Mouse (Mus musculus) kidney, postnatal 14 days (tissue): ENCODE results near the gene Grik3.

ENCODE experiments used
- DNase-seq: peaks from one replicate; pipeline ENCODE4 v3.0.0; 2022; ENCODE audit warnings: mixed read lengths

The Grik3 gene

GRCm38 (mm10) chr4:125490661-125491504 is at the start of gene Grik3:
TSS of gene Grik3 (plus strand) at chr4:125490700.
- no peak for DNase-seq

DNA sequence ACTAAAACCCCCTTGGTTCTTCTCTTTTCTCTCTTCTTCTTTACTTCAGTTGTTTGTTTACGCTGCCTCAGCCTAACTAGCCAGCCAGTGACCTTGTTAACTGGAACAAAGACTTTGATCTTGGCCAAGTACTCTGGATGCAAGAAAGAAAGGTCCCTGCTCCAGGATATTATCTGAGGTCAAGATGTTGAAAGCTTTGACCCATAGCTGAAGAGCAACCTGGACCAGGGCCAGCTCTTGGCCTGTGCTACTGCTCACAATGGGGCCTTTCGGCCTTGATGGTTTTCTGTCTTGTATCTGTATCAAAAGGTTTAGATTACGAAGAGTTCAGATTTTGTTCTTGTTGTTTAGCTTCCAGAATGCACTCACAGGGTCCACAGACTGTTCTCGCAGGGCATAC is 48.7 kb upstream of the Grik3 start:
- DNase-seq = peak; percentile 5

DNA sequence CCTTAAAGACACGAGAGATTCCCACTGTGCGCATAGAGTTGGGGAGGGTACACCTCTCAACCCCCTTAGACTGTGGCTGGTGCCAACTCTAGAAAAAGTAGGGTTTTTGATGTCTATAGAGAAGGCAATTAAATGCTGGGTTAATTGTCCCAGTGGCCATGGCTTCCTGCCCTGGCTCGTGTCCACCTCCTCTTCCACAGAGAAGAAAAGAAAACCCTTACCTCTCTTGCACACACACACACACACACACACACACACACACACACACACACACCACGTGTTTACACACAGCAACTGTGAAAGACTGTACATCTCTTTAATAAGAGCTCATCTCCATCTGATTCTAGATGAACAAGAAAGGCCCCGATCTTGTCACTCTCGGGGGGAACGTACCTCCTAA is 46.1 kb upstream of the Grik3 start:
- no peak for DNase-seq

DNA sequence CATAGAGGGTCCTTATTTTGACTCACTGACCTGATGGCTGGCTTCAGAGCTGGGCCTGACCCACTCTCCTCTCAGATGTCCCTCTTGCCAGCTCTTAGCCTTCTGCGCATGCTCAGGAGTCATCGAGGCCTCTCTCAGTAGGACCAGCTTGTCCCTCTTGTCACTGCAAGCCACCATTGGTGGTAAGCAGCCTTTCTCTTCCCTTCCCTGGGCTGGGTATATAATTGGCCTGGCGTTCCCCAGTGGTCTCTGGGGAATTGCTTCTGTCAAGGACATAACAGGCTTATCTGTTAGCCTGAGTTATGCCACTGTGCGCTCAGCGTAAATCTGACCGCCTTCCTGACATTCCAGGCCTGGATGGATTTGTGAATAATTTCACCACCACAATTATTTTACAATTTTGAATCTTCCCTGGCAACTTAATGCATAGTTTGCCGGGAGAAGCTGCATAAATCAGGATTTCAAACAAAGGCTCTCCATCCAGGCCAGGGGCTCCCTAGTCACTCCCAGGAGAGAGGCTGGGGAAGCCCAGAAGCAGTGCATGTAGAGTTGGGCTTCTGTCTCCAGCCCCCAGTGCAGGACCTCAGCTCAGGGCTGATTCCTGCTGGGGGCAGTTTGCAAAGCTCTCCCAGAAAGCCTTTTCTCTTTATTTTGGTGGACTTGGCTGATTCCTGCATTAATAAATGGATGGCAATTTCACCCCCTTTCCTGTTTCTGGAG is 39.7 kb upstream of the Grik3 start:
- no peak for DNase-seq

DNA sequence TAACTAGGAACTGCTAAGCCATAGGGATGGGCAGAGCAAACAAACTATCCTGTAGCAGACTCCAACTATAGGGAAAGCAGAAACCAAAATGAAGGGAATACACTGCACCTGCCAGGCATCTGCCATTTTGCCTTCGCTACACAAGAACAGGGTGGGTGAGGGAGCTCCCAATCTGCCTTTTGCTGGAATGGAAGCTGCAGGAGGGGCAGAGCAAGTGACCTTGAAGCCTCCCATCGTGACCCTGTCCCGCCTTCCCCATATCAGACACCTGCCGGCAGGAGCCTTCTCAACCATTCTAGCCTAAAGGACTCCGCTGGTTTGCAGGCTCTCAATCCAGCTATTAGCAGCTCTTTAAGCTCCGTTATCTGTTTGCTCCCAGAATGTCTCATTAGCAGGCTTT is 38.7 kb upstream of the Grik3 start:
- DNase-seq = no peak

GRCm38 (mm10) chr4:125456506-125456905 is 34.0 kb upstream of the Grik3 start:
- no peak for DNase-seq

DNA sequence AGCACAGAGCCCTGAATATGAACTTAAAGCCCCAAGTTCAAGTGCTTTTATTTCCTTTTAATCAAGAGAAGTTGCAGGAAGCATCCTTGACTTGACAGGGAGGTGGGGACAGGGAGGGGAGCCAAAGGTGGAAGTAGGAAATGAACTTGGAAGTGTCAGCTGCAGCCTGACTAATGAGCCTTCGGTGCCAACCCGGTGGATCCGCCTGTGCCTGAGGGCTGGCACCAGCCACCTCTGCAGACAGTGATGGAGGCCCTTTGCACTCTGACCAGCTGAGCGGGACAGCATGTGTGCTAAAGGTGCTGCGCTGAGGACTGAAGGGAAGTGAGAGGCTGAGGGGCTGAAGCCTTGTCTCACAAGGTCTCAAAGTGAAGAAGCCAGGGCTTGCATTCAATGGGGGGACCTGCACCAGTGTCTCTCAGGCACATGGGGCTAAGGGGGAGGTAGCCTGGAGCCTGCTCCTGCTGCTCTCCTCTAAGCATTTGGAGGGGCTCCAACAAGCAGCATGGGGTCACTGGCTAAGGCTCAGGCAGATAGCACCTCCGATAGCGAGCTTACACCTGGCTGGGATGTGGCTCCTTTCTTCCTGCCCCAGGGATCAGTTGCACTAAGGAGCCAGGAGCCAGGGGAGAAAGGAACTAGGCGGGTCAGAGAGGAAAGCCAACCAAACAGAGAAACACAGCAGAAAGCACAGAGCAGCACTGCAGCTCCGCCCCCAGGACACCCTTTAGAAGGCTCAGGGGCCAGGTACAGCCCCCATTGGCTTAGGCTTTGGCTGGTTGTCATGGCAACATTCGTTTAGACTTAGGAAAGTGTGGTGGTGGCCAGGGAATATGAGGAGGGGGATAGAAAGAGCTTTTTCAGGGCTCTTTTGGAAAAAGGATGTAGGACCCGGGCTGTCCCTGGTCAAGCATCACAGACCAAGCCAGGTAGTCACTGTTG is 33.1 kb upstream of the Grik3 start:
- DNase-seq = peak; percentile 55

DNA sequence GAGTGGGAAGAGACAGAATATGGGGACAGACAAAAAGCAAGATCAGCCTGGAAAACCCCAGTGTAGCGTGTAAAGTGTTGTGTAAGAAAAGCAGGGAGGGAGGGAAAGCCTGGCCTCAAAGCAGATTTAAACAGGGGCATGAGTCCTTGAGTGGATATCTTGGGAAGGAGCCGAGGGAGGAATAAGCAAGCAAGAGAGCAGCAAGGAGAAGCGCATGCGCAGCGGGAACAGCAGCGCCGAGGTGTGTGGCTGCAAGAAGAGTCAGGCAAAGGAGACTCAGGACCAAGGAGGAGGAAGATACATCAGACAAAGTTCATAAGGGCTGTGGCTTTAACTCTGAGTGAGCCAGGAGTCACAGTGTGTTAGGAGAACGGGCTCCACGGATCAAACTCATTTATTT is 30.7 kb upstream of the Grik3 start:
- no peak for DNase-seq

DNA sequence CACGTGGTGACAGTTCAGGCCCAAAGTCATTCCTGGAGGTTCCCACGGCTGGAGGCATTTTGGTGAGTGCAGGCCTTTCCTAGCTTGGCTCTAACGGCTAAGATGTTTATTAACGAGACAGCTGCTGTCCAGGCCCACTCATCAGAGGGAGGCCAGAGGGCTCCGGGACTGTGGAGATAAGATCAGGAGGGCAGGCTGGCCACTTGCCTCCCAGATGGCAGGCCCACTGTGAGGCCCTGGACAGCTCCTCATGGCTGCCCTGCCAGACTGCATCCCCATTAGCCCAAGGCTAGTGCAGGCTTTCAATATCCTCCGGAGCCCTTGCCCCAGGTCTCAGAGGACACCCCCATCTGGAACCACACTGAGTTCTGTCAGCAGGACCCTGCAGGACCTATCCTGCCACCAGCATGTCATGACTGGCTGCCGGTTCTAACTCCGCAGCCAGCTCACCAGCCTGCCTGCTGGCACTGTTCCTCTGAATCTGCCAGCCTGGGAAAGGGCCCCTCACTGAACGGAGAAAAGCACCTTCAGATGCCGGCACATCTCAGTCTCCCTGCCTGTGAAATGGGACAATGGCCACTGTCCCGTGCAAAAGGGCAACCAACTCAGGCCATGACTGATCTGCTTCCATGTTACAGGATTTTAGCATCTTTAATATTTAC is 20.7 kb upstream of the Grik3 start:
- no peak for DNase-seq

GRCm38 (mm10) chr4:125474903-125475302 is 15.6 kb upstream of the Grik3 start:
- no peak for DNase-seq

DNA sequence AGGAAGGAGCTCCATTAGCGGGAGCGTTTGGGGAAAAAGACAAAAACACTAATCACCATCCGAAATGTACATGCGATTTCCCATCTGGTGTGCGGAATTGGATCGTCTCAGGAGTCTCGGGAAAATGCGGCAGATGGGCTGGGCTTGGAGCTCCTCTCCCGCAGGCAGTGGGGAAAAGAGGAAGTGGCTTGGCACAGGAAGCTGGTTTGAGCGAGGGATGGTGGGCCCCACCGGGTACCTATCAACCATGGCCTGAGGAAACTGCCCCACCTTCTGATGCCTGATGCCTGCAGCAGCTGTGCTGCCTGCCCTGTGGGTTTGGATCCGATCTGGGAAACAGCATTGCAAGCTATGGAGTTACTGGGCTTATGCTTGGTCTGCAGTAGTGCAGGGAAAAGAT is 12.4 kb upstream of the Grik3 start:
- no peak for DNase-seq

DNA sequence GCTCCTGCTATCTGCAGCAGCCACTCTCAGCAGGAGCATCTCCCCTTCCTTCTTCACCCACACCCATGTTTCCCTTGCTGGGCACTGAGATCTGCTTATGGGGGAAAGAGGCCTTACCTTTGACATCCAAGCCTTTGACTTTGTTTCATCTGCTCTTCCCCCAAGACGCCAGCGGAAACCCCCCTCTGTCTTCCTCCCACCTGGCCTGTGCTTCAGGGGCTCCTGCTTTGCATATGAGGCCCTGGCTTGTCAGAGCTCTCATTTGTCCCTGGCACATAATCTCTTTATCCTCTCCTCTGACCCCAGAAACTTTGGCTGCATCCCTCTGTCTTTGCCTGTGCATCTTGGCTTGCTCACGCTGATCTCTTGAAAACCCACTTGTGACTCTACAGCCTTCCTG is 9.2 kb upstream of the Grik3 start:
- no peak for DNase-seq

DNA sequence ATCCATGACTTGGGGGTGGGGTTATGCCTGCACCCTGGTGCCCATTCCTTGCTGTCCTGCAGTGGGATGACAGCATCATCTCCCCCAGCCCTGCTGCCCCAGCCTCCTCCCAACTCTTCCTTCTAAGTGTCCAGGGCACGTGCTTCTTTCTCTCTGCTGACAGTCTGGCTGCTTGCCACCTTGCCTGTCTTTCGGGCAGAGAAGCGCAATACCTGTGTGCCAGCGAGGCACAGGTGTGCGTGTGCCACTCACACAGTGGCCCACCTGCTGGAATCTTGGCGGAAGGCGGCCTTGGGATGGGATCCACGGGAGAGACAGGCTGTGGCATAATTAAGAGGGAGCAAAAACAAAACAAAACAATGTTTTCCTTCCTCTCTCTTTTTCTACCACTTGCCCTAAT is 6.4 kb upstream of the Grik3 start:
- no peak for DNase-seq

- DNase-seq = no peak
These were observed 4.9 kb upstream of the Grik3 start for GRCm38 (mm10) chr4:125485416-125486239.

- DNase-seq = no peak
These were observed 3.9 kb upstream of the Grik3 start for GRCm38 (mm10) chr4:125486616-125487015.

DNA sequence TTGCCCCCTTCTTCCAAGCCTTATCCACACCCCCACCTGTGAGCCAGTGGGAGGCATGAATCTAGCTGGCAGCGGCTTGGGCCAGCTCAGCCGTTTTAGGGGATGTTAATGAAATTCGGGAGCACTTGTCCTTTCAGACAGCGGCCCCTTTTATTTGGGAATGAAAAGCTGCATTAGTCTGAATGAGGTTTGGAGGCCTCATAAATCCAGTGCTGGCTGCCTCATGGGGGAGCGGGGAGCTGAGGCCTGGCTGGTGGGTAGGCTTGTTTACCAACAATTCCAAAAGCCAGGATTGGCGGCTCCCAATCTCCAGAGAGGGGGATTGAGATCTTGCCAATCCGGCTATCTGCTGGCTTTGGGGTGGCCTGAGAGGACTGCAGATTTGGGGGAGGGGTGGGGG is 3.5 kb upstream of the Grik3 start:
- DNase-seq = no peak

- DNase-seq = no peak
These were observed 1.5 kb upstream of the Grik3 start for GRCm38 (mm10) chr4:125488796-125489637.

DNA sequence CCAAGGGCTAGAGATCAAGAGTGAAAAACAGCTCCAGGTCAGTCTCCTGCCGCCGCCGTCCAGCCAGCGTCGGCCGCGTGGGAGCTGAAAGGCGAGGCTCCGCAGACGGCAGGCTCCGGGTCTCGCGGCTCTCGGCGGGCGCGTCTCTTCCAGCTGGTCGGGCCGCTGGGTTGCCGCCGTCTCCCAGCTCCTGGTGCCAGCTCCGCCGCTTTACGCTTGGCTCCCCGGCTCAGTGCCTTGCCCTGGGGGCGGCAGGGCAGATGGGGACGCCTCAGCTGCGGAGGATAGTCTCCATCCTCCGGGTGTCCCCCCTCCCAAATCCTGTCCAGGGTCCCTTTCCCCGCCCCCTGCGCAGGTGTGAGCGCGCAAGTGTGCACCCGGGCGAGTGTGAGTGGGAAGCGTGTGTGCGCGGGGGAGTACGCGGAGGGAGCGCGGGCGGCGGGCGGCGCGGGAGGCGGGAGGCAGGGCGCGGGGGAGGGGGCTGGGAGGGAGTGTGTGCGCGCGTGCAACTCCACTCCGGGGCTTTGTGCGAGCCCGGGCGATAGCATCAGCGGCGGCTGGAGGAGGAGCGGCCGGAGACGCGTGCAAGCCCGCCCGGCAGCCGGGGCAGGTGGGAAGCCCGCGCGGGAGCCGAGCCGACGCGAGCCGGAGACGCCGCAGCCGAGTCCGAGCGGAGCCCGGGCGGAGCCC is 454 bp upstream of the Grik3 start:
- peak; percentile 14 for DNase-seq

DNA sequence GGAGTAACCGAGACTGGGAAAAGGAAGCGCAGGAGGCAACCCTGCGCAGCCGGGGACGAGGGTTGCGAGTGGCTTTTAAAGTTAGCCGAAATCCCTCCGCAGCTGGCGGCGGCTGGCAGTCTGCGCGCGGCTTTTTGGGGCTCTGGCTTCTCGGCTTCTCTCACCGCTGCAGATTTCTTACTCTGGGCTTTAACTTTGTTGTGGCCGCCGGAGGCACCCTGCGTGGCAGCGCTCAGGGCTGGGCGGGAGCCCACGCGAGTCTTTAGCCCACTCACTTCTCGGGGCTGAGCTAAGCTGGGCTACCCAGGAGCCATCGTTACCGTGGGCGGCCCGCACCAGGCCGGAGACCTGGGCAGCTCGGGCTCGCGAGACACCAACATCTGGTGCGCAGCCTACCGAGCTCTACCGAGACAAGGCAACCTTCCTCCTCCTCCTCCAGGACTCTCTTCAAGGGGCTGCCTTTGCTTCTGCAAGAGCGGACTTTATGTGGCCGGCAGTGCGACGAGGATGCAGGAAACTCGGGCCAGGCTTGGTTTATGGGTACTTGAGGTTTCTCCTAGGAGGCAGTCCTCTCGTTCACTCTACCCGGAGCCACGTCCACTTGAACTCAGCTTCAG is 1.1 kb downstream of the Grik3 start:
- no peak for DNase-seq

DNA sequence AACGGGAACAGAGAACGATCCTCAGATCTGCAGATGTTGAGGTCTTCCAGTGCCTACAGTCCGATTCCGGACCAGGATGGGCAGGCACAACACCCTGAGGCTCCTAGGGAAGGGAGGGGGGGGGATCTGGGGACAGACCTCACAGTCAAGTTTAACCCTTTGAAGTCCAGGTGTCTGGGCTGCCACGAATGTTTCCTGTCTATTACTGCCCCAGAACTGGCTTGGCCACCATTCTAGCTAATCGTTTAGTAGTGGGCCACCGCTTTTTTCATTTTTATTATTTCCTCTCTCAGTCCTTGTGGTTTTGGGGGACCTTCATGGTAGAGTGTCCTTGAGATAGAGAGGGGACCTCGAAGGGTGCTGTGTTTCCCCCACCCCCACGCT is 1.6 kb downstream of the Grik3 start:
- DNase-seq = no peak
